Mouse (Mus musculus): ENCODE results near the gene Gal3st2b. TPM values are rescaled to one million over a fixed set of nuclear protein-coding genes. Genes with fewer than 3 reads are reported as not detected.

Gene Gal3st2b
- 1 to 10 TPM in 1 of 2 experiments, under 1 TPM in 1; 0.89 to 1.3 TPM for total RNA-seq (2023)

GRCm38 (mm10) chr1:93918011-93918410, at the start of gene Gal3st2b:
Gal3st2b (plus strand) TSS chr1:93918311.

GRCm38 (mm10) chr1:93990209-93990608, 72.1 kb downstream of the Gal3st2b start, which contains the start of gene Gal3st2c:
Gal3st2c (plus strand) TSS chr1:93990509.

Other genes starting within 250 kb of the Gal3st2b start
- gene Bok, start 232.7 kb upstream of the Gal3st2b start, total RNA-seq (2023), result not detected
- 10 to 100 TPM; 90.3 to 91.4 TPM for gene Atg4b, start 166.8 kb upstream of the Gal3st2b start, total RNA-seq (2023)
- gene Thap4, start 163.4 kb upstream of the Gal3st2b start, total RNA-seq (2023), result 10 to 100 TPM; 22.0 to 24.1 TPM
- gene Dtymk, start 116.4 kb upstream of the Gal3st2b start, total RNA-seq (2023), result 10 to 100 TPM; 79.2 to 82.2 TPM
- 10 to 100 TPM; 31.4 to 37.4 TPM for gene Ing5, start 114.3 kb upstream of the Gal3st2b start, total RNA-seq (2023)
- 10 to 100 TPM; 35.9 to 39.5 TPM for gene D2hgdh, start 93.4 kb upstream of the Gal3st2b start, total RNA-seq (2023)
- gene Gal3st2, start 57.0 kb upstream of the Gal3st2b start, total RNA-seq (2023), result 1 to 10 TPM in 1 of 2 experiments, under 1 TPM in 1; 0.87 to 3.2 TPM
- gene Gal3st2c, start 72.2 kb downstream of the Gal3st2b start, total RNA-seq (2023), result under 1 TPM; 0.15 TPM
- gene Neu4, start 102.1 kb downstream of the Gal3st2b start, total RNA-seq (2023), result not detected
- gene Pdcd1, start 134.2 kb downstream of the Gal3st2b start, total RNA-seq (2023), result 1 to 10 TPM; 6.3 to 7.7 TPM